Mouse (Mus musculus) liver, adult 2 months (tissue): Measurements from ENCODE around the gene Ren1. TPM values are rescaled to one million over a fixed set of nuclear protein-coding genes. Genes with fewer than 3 reads are reported as not detected.

Experiments
- DNase-seq: peaks from one replicate; pipeline ENCODE4 v3.0.0-alpha.2; 2011; ENCODE audit warnings: low read depth, low spot score; ENCODE audit errors: extremely low read depth
- H3K27ac ChIP-seq: fragments of 200-500 bp; replicated peaks from 2 replicates; pipeline ENCODE4 v1.5.1; 2012; ENCODE audit warnings: low read depth, mild to moderate bottlenecking, control low read depth, inconsistent platforms, low read length; ENCODE audit not compliant: insufficient read depth
- H3K27me3 ChIP-seq: fragments of 200-500 bp; 2 replicates; pipeline ENCODE4 v1.6.1; 2012; ENCODE audit warnings: mild to moderate bottlenecking, moderate library complexity, low read length, inconsistent platforms; ENCODE audit not compliant: control insufficient read depth, insufficient read depth
- H3K36me3 ChIP-seq: fragments of 200-500 bp; 2 replicates; pipeline ENCODE4 v1.6.1; 2012; ENCODE audit warnings: low read length, inconsistent platforms; ENCODE audit not compliant: control insufficient read depth, insufficient read depth
- H3K4me1 ChIP-seq: fragments of 200-500 bp; 2 replicates; pipeline ENCODE4 v1.6.1; 2011; ENCODE audit warnings: low read length; ENCODE audit not compliant: control insufficient read depth, insufficient read depth
- H3K4me3 ChIP-seq: fragments of 200-500 bp; 2 replicates; pipeline ENCODE4 v1.5.1; 2011; ENCODE audit warnings: low read depth, mild to moderate bottlenecking, control low read depth, low read length, moderate library complexity; ENCODE audit not compliant: insufficient read depth
- H3K79me2 ChIP-seq: fragments of 200-500 bp; 2 replicates; pipeline ENCODE4 v1.6.1; 2012; ENCODE audit warnings: inconsistent platforms, mild to moderate bottlenecking, low read length, moderate library complexity; ENCODE audit not compliant: control insufficient read depth, insufficient read depth
- H3K9ac ChIP-seq: fragments of 200-500 bp; 2 replicates; pipeline ENCODE4 v1.6.1; 2012; ENCODE audit warnings: low read depth, mild to moderate bottlenecking, control low read depth, inconsistent platforms, low read length
- CTCF ChIP-seq: fragments of 200-500 bp; IDR thresholded peaks from 2 replicates; pipeline ENCODE4 v1.5.1; 2011; ENCODE audit warnings: low read depth, low read length, control low read depth
- POLR2A ChIP-seq: fragments of 200-500 bp; IDR thresholded peaks from 2 replicates; pipeline ENCODE4 v1.6.1; 2011; ENCODE audit warnings: low read length, control low read depth; ENCODE audit not compliant: insufficient read depth; ENCODE audit errors: extremely low read depth
- WGBS: fragments of 180-500 bp; shearing (Covaris S2); methylation state at CpG from one replicate; pipeline ENCODE4 v1.1.7; 2018; 5-methylcytosine and 5-hydroxymethylcytosine counted together
- polyA plus RNA-seq: library from polyadenylated mRNA; depleted of rRNA; stranded (reverse); fragments of >200 nt; gene quantifications from 2 replicates; pipeline ENCODE4 v1.2.3, GENCODE M21; 2012
- total RNA-seq: library from RNA; depleted of rRNA; stranded (reverse); fragments of >200 nt; gene quantifications from 2 replicates; pipeline ENCODE4 v1.2.3, GENCODE M21; 2014

Gene Ren1
- total and polyA plus RNA-seq, 2 experiments, result 0.18 TPM; not detected in 1

GRCm38 (mm10) chr1:133364890-133365289 lies 14.6 kb downstream of the Ren1 start:
- Histone ChIP-seq H3K9ac (peak overlapping the region; percentile 98), H3K27ac (peak overlapping the region; percentile 95), H3K4me3 (peak overlapping the region; percentile 87), H3K4me1 (peaks cover 37% of the 10 kb centered on the region), H3K79me2 (peaks cover 18% of the 10 kb centered on the region; the same call in 1 of the 2 replicates), H3K36me3 (peaks cover 11% of the 10 kb centered on the region; the same call in 1 of the 2 replicates), H3K27me3 (no peaks in the 10 kb centered on the region)
- DNase-seq, result peak; percentile 55
- no peak for TF ChIP-seq CTCF
- no peak for TF ChIP-seq POLR2A
- 19% methylated on average over 2 of the region's 2 CpGs for WGBS

GRCm38 (mm10) chr1:133366951-133367605 lies 16.8 kb downstream of the Ren1 start:
- DNase-seq, result peak; percentile 91
- H3K27me3 ChIP-seq, result no peaks in the 10 kb centered on the region
- peak overlapping the region; percentile 87 for H3K4me3 ChIP-seq
- H3K79me2 ChIP-seq, result peaks cover 18% of the 10 kb centered on the region; the same call in 1 of the 2 replicates
- H3K9ac ChIP-seq, result peak overlapping the region; percentile 78
- peaks cover 45% of the 10 kb centered on the region for H3K4me1 ChIP-seq
- H3K36me3 ChIP-seq, result peaks cover 12% of the 10 kb centered on the region; the same call in 1 of the 2 replicates
- WGBS, result 18% methylated on average over 10 of the region's 10 CpGs
- TF ChIP-seq POLR2A (no peak), CTCF (peak; percentile 50)
- H3K27ac ChIP-seq, result peak overlapping the region; percentile 95

GRCm38 (mm10) chr1:133367606-133368488 lies 17.5 kb downstream of the Ren1 start:
- TF ChIP-seq POLR2A, result 0 out of 2 replicates have a peak, but pooled peaks have one; percentile 5
- no peak for TF ChIP-seq CTCF
- Histone ChIP-seq H3K36me3 (peaks cover 16% of the 10 kb centered on the region; the same call in 1 of the 2 replicates), H3K4me1 (peaks cover 46% of the 10 kb centered on the region), H3K27me3 (no peaks in the 10 kb centered on the region), H3K79me2 (peaks cover 18% of the 10 kb centered on the region; the same call in 1 of the 2 replicates), H3K27ac (peak overlapping the region; percentile 82), H3K4me3 (peak overlapping the region; percentile 30), H3K9ac (peak overlapping the region; percentile 70)
- 12% methylated on average over 11 of the region's 11 CpGs for WGBS
- peak; percentile 69 for DNase-seq

GRCm38 (mm10) chr1:133368644-133369043 lies 18.3 kb downstream of the Ren1 start:
- H3K4me1 ChIP-seq, result peaks cover 48% of the 10 kb centered on the region
- 53% methylated on average over 10 of the region's 10 CpGs for WGBS
- DNase-seq, result peak; percentile 55
- H3K27me3 ChIP-seq, result no peaks in the 10 kb centered on the region
- peaks cover 20% of the 10 kb centered on the region; the same call in 1 of the 2 replicates for H3K36me3 ChIP-seq
- H3K27ac ChIP-seq, result peak overlapping the region; percentile 82
- H3K4me3 ChIP-seq, result no peak overlapping the region
- H3K79me2 ChIP-seq, result peaks cover 17% of the 10 kb centered on the region; the same call in 1 of the 2 replicates
- no peak for TF ChIP-seq POLR2A
- TF ChIP-seq CTCF, result no peak
- peak overlapping the region; percentile 70 for H3K9ac ChIP-seq

- DNase-seq, result no peak
- Histone ChIP-seq H3K27ac (peak overlapping the region; percentile 86), H3K4me3 (no peak overlapping the region), H3K9ac (0 out of 2 replicates have a peak overlapping the region, but pooled peaks have one; percentile 20), H3K79me2 (peaks cover 3% of the 10 kb centered on the region; the same call in 1 of the 2 replicates), H3K27me3 (no peaks in the 10 kb centered on the region), H3K4me1 (peaks cover 59% of the 10 kb centered on the region), H3K36me3 (peaks cover 25% of the 10 kb centered on the region; the same call in 1 of the 2 replicates)
- 44% methylated on average over 4 of the region's 4 CpGs for WGBS
- TF ChIP-seq CTCF (no peak), POLR2A (no peak)
These were observed 20.0 kb downstream of the Ren1 start for GRCm38 (mm10) chr1:133370352-133370751.
